Mouse (Mus musculus) intestine, embryonic 14.5 days (tissue): ENCODE measurements at regions not wholly inside any gene's neighbourhood (a gene's known extent, or its start where the extent isn't known, plus 50 kb on each side); places are given as distances from the start of the nearest gene placed in this dataset.

Experiments used
- ATAC-seq: fragments of 200-750 bp; cut with Nextera tagmentation; replicated peaks from 2 replicates; pipeline ENCODE4 v1.8.0; 2017; ENCODE audit warnings: low read depth, moderate number of reproducible peaks, moderate TSS enrichment, moderate library complexity; ENCODE audit not compliant: low FRiP score, low TSS enrichment
- DNase-seq: peaks from one replicate; pipeline ENCODE4 v3.0.0-alpha.2; 2018; ENCODE audit warnings: low spot score
- H3K27ac ChIP-seq: fragments of 300-500 bp; sonication (generic); 2 replicates; pipeline ENCODE4 v1.5.1; 2014; ENCODE audit warnings: low read depth, mild to moderate bottlenecking, control low read depth
- H3K27me3 ChIP-seq: fragments of 300-500 bp; sonication (generic); replicated peaks from 2 replicates; pipeline ENCODE4 v1.6.1; 2014; ENCODE audit warnings: low read length, control low read depth; ENCODE audit not compliant: control insufficient read depth, insufficient read depth
- H3K36me3 ChIP-seq: fragments of 300-500 bp; sonication (generic); 2 replicates; pipeline ENCODE4 v1.6.1; 2014; ENCODE audit warnings: low read length, control low read depth; ENCODE audit not compliant: control insufficient read depth, insufficient read depth
- H3K4me1 ChIP-seq: fragments of 300-500 bp; sonication (generic); replicated peaks from 2 replicates; pipeline ENCODE4 v1.6.1; 2014; ENCODE audit warnings: low read length, control low read depth, mixed read lengths; ENCODE audit not compliant: control insufficient read depth, insufficient read depth
- H3K4me2 ChIP-seq: fragments of 300-500 bp; sonication (generic); 2 replicates; pipeline ENCODE4 v1.6.1; 2014; ENCODE audit warnings: low read length
- H3K4me3 ChIP-seq: fragments of 300-500 bp; sonication (generic); 2 replicates; pipeline ENCODE4 v1.5.1; 2014; ENCODE audit warnings: low read depth, low read length, control low read depth, mixed read lengths
- H3K9ac ChIP-seq: fragments of 300-500 bp; sonication (generic); 2 replicates; pipeline ENCODE4 v1.6.1; 2014; ENCODE audit warnings: mild to moderate bottlenecking, low read length
- H3K9me3 ChIP-seq: fragments of 300-500 bp; sonication (generic); 2 replicates; pipeline ENCODE4 v1.6.1; 2016; ENCODE audit warnings: low read length, control low read depth; ENCODE audit not compliant: control insufficient read depth
- WGBS: fragments of 180-500 bp; shearing (Covaris S2); extraction: QIAGEN DNeasy Blood & Tissue Kit; methylation state at CpG from one replicate; pipeline ENCODE4 v1.1.7; 2014; 5-methylcytosine and 5-hydroxymethylcytosine counted together

DNA sequence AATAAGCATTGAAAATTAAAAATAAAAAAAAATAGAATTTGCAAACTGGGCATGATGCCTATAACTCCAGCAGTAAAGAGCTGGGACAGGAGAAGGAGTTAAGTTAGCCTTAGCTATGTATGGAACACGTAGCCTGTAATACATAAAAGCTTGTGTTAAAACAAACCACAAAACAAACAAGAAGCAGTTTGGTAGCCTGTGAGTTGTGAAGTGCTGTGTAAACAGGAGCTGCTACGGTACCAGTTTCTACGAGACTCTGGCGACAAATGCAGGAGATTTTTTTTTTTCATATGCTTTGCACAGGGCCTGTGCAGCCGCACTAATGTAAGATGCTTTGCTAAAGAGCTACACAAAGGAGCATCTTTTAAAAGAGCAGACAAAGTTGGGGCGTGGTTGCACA, 1159.1 kb downstream of the 4930447A16Rik start:
- H3K9me3 ChIP-seq: no peaks in the 10 kb centered on the region
- H3K4me2 ChIP-seq: no peak overlapping the region
- no peak overlapping the region for H3K9ac ChIP-seq
- H3K4me3 ChIP-seq: no peak overlapping the region
- no peak overlapping the region for H3K27ac ChIP-seq
- ATAC-seq (no peak), DNase-seq (no peak)
- WGBS: 75% methylated on average over 6 of the region's 6 CpGs
- H3K36me3 ChIP-seq: no peaks in the 10 kb centered on the region
- no peaks in the 10 kb centered on the region for H3K27me3 ChIP-seq
- no peaks in the 10 kb centered on the region for H3K4me1 ChIP-seq

DNA sequence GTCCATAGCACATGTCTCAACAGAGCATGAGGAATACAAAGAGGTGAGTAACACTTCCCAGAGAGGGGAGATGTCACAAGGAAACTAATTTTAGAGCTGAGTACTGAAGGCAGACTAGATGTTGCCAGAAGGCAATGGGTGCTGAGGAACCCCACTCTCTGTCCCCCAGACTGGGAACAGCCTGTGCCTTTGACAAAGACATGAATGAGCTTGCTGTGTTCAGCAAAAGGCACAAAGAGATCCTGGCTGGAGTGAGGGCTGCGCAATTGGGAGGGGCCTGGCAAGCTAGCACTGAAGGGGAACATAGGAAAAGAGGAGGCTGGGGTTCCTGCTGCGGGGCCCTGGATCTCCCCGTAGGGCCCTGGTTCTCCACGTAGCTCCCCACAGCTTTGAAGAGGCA, 1160.3 kb downstream of the 4930447A16Rik start:
- Histone ChIP-seq H3K9me3 (no peaks in the 10 kb centered on the region), H3K36me3 (no peaks in the 10 kb centered on the region), H3K4me1 (no peaks in the 10 kb centered on the region), H3K4me3 (no peak overlapping the region), H3K9ac (no peak overlapping the region), H3K27me3 (no peaks in the 10 kb centered on the region), H3K27ac (no peak overlapping the region), H3K4me2 (no peak overlapping the region)
- DNase-seq (no peak), ATAC-seq (no peak)
- WGBS: 78% methylated on average over 4 of the region's 4 CpGs

DNA sequence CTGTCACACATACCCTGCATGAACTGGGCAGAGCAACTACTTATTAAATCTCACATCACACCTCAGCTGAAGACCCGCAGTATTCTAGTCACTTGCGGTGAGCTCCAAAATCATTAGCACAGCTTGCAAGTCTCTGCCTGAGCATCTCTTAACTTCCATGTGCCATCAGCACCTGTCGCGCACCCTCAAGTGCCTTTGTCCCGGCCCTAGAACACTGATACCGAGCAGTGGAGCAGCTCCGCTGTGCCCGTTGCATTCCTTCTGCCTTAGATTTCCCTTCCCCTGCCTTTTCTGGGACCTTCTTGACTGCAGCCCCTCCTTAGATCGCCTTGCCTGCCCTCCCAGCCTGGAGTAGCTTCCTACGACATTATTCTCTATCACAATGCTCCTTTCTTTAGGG, 1161.2 kb downstream of the 4930447A16Rik start:
- ATAC-seq: no peak

DNA sequence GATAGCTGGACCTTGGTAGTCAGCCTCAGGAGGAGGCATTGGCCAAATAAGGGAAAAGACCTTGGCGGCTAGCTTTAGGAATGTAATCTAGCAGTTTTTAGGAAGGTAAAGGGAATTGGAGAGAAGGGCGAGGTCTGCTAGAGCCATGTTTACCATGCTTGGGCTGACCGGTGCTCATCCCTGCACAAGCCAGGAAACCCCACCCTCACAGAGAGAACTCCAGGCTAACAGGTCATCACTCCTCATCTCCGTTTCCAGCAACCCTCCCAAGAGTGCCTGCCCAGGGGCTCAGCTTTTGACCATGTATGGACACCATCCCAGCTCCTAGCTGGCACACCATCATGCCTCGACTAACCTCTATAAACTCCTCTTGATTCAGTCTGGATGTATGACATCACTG, 1162.9 kb downstream of the 4930447A16Rik start:
- Histone ChIP-seq H3K4me1 (no peaks in the 10 kb centered on the region), H3K27ac (no peak overlapping the region), H3K4me3 (no peak overlapping the region), H3K9me3 (no peaks in the 10 kb centered on the region), H3K9ac (no peak overlapping the region), H3K36me3 (no peaks in the 10 kb centered on the region), H3K27me3 (no peaks in the 10 kb centered on the region), H3K4me2 (no peak overlapping the region)
- no peak for DNase-seq
- 53% methylated on average over 5 of the region's 5 CpGs for WGBS
- no peak for ATAC-seq

More for the DNA sequence above, 1161.2 kb downstream of the 4930447A16Rik start:
- Histone ChIP-seq H3K27me3 (no peaks in the 10 kb centered on the region), H3K4me2 (no peak overlapping the region), H3K4me3 (no peak overlapping the region), H3K4me1 (no peaks in the 10 kb centered on the region), H3K9ac (no peak overlapping the region), H3K9me3 (no peaks in the 10 kb centered on the region), H3K36me3 (no peaks in the 10 kb centered on the region), H3K27ac (no peak overlapping the region)
- no peak for DNase-seq
- WGBS: 70% methylated on average over 10 of the region's 10 CpGs

DNA sequence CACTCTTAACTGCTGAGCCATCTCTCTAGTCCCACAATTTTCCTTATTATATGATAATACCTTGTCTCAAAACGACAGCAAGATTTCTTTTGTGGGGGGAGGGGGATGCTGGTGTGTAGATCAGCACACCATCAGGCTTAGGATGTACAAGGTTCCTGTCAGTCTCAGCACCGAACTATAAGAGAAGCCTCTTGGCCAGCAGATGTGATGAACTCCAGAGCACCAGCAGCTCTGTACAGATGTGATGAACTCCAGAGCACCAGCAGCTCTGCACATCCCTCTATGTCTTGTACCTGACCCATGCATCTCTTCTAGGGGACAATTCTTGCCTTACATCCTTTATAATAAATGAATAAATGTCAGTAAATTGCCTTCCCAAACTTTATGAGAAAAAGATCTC, 1163.7 kb downstream of the 4930447A16Rik start:
- Histone ChIP-seq H3K36me3 (no peaks in the 10 kb centered on the region), H3K4me1 (no peaks in the 10 kb centered on the region), H3K27ac (no peak overlapping the region), H3K4me3 (no peak overlapping the region), H3K9ac (no peak overlapping the region), H3K9me3 (no peaks in the 10 kb centered on the region), H3K4me2 (no peak overlapping the region), H3K27me3 (no peaks in the 10 kb centered on the region)
- ATAC-seq (peak; percentile 64), DNase-seq (no peak)
- 21% methylated on average over 2 of the region's 2 CpGs for WGBS

DNA sequence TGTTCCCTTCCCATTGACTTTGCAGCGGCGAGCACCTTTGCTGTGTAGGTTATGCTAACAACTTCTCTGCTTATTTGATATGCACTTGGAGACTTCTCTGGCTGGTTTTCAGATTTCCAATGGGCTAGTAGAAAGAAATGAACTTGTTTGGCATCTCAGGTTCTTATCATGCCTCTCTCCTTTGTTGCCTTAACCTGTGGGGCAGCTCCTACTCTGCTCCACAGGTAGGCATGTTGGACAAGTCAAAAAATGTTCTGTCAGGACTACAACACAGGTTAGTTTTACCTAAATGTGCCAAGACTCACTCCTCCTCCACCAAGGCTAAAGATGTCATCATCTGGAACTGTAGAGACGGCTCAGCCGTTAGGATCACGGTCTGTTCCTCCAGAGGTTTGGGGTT, 1164.3 kb downstream of the 4930447A16Rik start:
- no peak for ATAC-seq
- 91% methylated on average over 5 of the region's 5 CpGs for WGBS
- Histone ChIP-seq H3K9me3 (no peaks in the 10 kb centered on the region), H3K36me3 (no peaks in the 10 kb centered on the region), H3K4me1 (no peaks in the 10 kb centered on the region), H3K4me2 (no peak overlapping the region), H3K4me3 (no peak overlapping the region), H3K9ac (no peak overlapping the region), H3K27me3 (no peaks in the 10 kb centered on the region), H3K27ac (no peak overlapping the region)
- no peak for DNase-seq

DNA sequence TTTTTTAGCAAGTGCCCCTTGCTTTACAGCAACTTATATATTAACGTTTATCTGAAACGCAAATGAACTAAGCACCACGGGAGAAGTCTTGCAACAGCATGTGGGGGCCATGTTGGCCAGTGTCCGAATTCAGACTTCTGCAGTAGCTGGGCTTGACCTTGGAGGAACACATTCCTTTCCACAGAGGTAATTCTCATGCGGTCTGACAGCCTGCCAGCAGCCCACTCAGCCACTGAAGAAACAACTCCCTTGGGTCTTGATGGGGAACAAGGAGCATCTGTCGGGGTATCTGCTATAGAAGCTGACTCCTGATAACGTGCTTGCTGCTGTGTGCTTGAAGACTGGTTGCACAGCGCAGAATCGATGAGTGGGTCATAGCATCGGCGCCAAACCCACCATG, 1168.7 kb downstream of the 4930447A16Rik start:
- Histone ChIP-seq H3K4me1 (no peaks in the 10 kb centered on the region), H3K9ac (no peak overlapping the region), H3K36me3 (no peaks in the 10 kb centered on the region), H3K4me2 (no peak overlapping the region), H3K4me3 (no peak overlapping the region), H3K9me3 (no peaks in the 10 kb centered on the region), H3K27me3 (no peaks in the 10 kb centered on the region), H3K27ac (no peak overlapping the region)
- DNase-seq: no peak
- no peak for ATAC-seq
- WGBS: 70% methylated on average over 11 of the region's 11 CpGs

DNA sequence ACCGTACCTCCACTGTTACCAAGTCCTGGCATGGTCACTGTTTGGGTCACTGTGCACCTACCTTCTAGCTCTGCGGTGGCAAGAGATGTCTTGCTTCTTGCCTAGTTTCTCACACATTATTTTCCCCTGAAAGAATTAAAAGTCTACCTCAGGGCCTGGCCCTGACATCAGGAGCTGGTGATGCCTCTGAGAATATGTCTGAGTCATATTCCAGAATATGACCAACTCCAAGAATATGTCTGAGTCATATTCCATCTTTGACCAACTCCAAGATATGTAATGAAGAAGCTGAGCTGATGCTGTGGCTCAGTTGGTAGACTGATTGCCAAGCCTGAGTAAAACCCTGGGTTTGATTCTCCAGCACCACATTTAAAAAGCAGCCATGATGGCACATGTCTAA, 1169.4 kb downstream of the 4930447A16Rik start:
- Histone ChIP-seq H3K4me1 (no peaks in the 10 kb centered on the region), H3K9me3 (no peaks in the 10 kb centered on the region), H3K4me2 (no peak overlapping the region), H3K27me3 (no peaks in the 10 kb centered on the region), H3K4me3 (no peak overlapping the region), H3K27ac (no peak overlapping the region), H3K36me3 (no peaks in the 10 kb centered on the region), H3K9ac (no peak overlapping the region)
- ATAC-seq: no peak
- no peak for DNase-seq
- WGBS: 96% methylated on average over 2 of the region's 2 CpGs

DNA sequence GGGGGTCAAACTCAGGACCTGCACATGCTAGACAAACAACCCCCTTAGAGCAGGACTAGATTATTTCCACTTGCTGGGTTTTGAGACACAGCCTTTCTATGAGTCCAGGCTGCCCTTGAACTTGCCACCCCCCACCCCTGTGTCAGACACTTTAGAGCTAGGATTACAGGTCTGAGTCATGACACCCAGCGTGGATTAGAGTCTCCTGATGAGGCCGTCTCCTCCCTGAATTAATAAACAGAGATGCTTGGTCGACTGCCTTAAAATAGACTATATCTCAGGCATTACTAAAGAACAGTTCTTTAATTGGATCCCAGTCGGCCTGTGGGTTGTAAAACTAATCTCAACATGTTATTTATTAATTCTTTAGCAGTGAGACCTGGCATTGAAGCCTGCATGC, 1170.5 kb downstream of the 4930447A16Rik start:
- no peak overlapping the region for H3K4me2 ChIP-seq
- H3K9me3 ChIP-seq: no peaks in the 10 kb centered on the region
- ATAC-seq (no peak), DNase-seq (no peak)
- 50% methylated on average over 4 of the region's 4 CpGs for WGBS
- no peak overlapping the region for H3K4me3 ChIP-seq
- no peaks in the 10 kb centered on the region for H3K36me3 ChIP-seq
- H3K9ac ChIP-seq: no peak overlapping the region
- H3K27me3 ChIP-seq: no peaks in the 10 kb centered on the region
- H3K4me1 ChIP-seq: no peaks in the 10 kb centered on the region
- no peak overlapping the region for H3K27ac ChIP-seq
